Mouse (Mus musculus) E14TG2a.4 (cell line): ENCODE measurements around the gene Gm20696.

Source experiments
- H3K27me3 ChIP-seq: 2 replicates; pipeline ENCODE4 v1.6.1; 2014; ENCODE audit warnings: low read length, control low read depth; ENCODE audit not compliant: insufficient read depth
- H3K36me3 ChIP-seq: 2 replicates; pipeline ENCODE4 v1.6.1; 2014; ENCODE audit warnings: low read length, control low read depth; ENCODE audit not compliant: insufficient read depth
- H3K4me1 ChIP-seq: replicated peaks from 2 replicates; pipeline ENCODE4 v1.6.1; 2014; ENCODE audit warnings: low read depth, low read length, control low read depth
- H3K4me3 ChIP-seq: replicated peaks from 2 replicates; pipeline ENCODE4 v1.5.1; 2014; ENCODE audit warnings: mild to moderate bottlenecking, low read length
- H3K9me3 ChIP-seq: 2 replicates; pipeline ENCODE4 v1.6.1; 2014; ENCODE audit warnings: low read length, control low read depth
- CTCF ChIP-seq: conservative IDR thresholded peaks from 2 replicates; pipeline ENCODE4 v1.5.1; 2014; ENCODE audit warnings: low read length
- NANOG ChIP-seq: IDR thresholded peaks from 2 replicates; pipeline ENCODE4 v1.6.1; 2014; ENCODE audit warnings: borderline replicate concordance, low read length, mixed read lengths
- POU5F1 ChIP-seq: IDR thresholded peaks from 2 replicates; pipeline ENCODE4 v1.6.1; 2014; ENCODE audit warnings: low read length, borderline replicate concordance

Gene Gm20696

GRCm38 (mm10) chr6:99670481-99671119 lies 4.0 kb upstream of the Gm20696 start:
- peaks cover 31% of the 10 kb centered on the region for H3K27me3 ChIP-seq
- H3K4me3 ChIP-seq, result no peak overlapping the region
- no peaks in the 10 kb centered on the region for H3K36me3 ChIP-seq
- H3K4me1 ChIP-seq, result peaks cover 22% of the 10 kb centered on the region; the same call in 1 of the 2 replicates
- no peaks in the 10 kb centered on the region for H3K9me3 ChIP-seq
- no peak for TF ChIP-seq POU5F1
- peak; percentile 42 for TF ChIP-seq CTCF

GRCm38 (mm10) chr6:99669481-99670325 lies 3.1 kb upstream of the Gm20696 start:
- Histone ChIP-seq H3K4me1 (peaks cover 22% of the 10 kb centered on the region; the same call in 1 of the 2 replicates), H3K27me3 (peaks cover 39% of the 10 kb centered on the region), H3K9me3 (no peaks in the 10 kb centered on the region), H3K4me3 (no peak overlapping the region), H3K36me3 (no peaks in the 10 kb centered on the region)
- no peak for TF ChIP-seq POU5F1
- no peak for TF ChIP-seq NANOG
- no peak for TF ChIP-seq CTCF

DNA sequence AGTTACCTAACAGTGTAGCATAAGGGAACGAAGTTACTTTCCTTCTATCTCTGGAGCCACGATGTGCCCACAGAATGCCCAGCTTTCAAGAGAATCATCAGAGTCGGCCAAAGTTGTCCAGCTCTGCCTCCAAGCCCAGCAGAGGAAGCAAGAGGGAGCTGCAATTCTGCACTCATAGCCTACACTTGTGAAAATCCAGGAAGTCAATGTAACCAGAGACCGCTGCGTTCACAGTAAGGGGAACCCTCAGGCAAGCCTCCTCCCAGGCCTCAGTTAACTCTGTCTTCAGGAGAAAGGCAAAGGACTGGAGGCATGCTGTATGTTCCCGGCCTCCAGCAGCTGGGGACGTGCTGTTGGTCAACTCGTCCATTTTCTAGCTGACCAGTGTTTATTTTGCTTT lies 693 bp upstream of the Gm20696 start:
- H3K36me3 ChIP-seq, result no peaks in the 10 kb centered on the region
- peaks cover 55% of the 10 kb centered on the region for H3K27me3 ChIP-seq
- H3K4me3 ChIP-seq, result no peak overlapping the region
- TF ChIP-seq NANOG, result no peak
- TF ChIP-seq POU5F1, result no peak
- no peak for TF ChIP-seq CTCF
- peaks cover 22% of the 10 kb centered on the region; the same call in 1 of the 2 replicates for H3K4me1 ChIP-seq
- no peaks in the 10 kb centered on the region for H3K9me3 ChIP-seq

- Histone ChIP-seq H3K4me3 (peak overlapping the region; percentile 83), H3K36me3 (no peaks in the 10 kb centered on the region), H3K27me3 (peaks cover 55% of the 10 kb centered on the region), H3K9me3 (no peaks in the 10 kb centered on the region), H3K4me1 (peaks cover 22% of the 10 kb centered on the region; the same call in 1 of the 2 replicates)
- TF ChIP-seq POU5F1 (no peak), NANOG (no peak), CTCF (no peak)
These were observed 910 bp downstream of the Gm20696 start for GRCm38 (mm10) chr6:99665457-99666317.

DNA sequence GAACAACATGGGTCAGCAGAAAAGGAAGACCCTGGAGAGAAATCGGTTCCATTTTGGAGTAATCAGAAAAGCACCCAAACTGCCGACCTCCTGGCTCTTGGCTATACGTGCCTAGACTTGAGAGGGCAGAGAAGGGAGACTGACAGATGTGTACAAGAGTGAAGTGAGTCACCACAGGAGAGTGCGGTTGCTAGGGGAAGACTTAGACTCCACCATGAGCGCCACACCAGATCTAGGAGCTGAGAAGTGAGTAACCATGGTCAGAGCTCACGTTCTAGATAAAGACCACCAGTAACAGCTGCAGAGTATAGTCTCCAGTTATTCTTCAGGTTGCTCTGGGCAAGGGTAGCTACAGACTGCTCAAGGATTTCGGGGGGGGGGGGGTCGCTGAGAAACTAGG lies 3.4 kb downstream of the Gm20696 start:
- Histone ChIP-seq H3K36me3 (no peaks in the 10 kb centered on the region), H3K9me3 (no peaks in the 10 kb centered on the region), H3K4me3 (no peak overlapping the region), H3K27me3 (peaks cover 48% of the 10 kb centered on the region), H3K4me1 (peaks cover 13% of the 10 kb centered on the region; the same call in 1 of the 2 replicates)
- TF ChIP-seq CTCF (no peak), NANOG (no peak), POU5F1 (no peak)

GRCm38 (mm10) chr6:99660443-99660842 lies 6.2 kb downstream of the Gm20696 start:
- H3K4me3 ChIP-seq, result no peak overlapping the region
- TF ChIP-seq POU5F1, result no peak
- no peak for TF ChIP-seq NANOG
- TF ChIP-seq CTCF, result no peak
- H3K27me3 ChIP-seq, result peaks cover 30% of the 10 kb centered on the region
- no peaks in the 10 kb centered on the region for H3K4me1 ChIP-seq
- no peaks in the 10 kb centered on the region for H3K9me3 ChIP-seq
- H3K36me3 ChIP-seq, result no peaks in the 10 kb centered on the region

- TF ChIP-seq POU5F1 (no peak), CTCF (no peak), NANOG (no peak)
These were observed 8.0 kb downstream of the Gm20696 start for GRCm38 (mm10) chr6:99658586-99658985.

GRCm38 (mm10) chr6:99656088-99656487 lies 10.5 kb downstream of the Gm20696 start:
- no peaks in the 10 kb centered on the region for H3K4me1 ChIP-seq
- no peaks in the 10 kb centered on the region for H3K36me3 ChIP-seq
- H3K27me3 ChIP-seq, result peaks cover 7% of the 10 kb centered on the region
- H3K9me3 ChIP-seq, result no peaks in the 10 kb centered on the region
- TF ChIP-seq CTCF, result no peak
- H3K4me3 ChIP-seq, result no peak overlapping the region

More at GRCm38 (mm10) chr6:99658586-99658985, 8.0 kb downstream of the Gm20696 start:
- Histone ChIP-seq H3K4me1 (no peaks in the 10 kb centered on the region), H3K9me3 (no peaks in the 10 kb centered on the region), H3K4me3 (no peak overlapping the region), H3K36me3 (no peaks in the 10 kb centered on the region), H3K27me3 (peaks cover 12% of the 10 kb centered on the region)
